Mouse (Mus musculus): ENCODE data around the gene Lsm2.

DNA sequence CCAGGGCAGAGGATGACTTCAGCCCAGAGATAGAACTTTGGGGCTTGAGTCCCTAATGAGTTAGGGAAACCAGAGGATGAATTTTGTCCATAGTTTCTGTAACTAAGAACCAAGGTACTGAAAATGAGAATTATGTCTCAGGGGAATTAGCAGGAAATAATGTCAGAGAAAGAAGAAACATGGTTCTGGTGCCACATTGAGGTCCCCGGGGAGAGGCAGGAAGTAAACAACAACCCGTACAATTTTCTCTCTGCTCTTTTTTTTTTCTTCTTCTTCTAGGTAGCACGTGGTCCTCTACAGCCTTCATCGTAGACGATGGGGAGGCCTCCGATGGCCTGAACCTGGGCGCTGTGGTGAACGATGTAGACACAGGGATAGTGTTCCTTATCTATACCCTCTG, 49.4 kb upstream of the Lsm2 start:
- no peak for TF ChIP-seq CTCF (IDR thresholded peaks at IDR 0.05; ENCODE audit: low read depth)
- no peak for TF ChIP-seq EP300 (IDR thresholded peaks at IDR 0.05; ENCODE audit: low read depth)
